Mouse (Mus musculus): ENCODE data around the gene Thoc5.
A peak's percentile ranks its signal among the peaks of the same experiment; 100 is the strongest.

Thoc5 gene

DNA sequence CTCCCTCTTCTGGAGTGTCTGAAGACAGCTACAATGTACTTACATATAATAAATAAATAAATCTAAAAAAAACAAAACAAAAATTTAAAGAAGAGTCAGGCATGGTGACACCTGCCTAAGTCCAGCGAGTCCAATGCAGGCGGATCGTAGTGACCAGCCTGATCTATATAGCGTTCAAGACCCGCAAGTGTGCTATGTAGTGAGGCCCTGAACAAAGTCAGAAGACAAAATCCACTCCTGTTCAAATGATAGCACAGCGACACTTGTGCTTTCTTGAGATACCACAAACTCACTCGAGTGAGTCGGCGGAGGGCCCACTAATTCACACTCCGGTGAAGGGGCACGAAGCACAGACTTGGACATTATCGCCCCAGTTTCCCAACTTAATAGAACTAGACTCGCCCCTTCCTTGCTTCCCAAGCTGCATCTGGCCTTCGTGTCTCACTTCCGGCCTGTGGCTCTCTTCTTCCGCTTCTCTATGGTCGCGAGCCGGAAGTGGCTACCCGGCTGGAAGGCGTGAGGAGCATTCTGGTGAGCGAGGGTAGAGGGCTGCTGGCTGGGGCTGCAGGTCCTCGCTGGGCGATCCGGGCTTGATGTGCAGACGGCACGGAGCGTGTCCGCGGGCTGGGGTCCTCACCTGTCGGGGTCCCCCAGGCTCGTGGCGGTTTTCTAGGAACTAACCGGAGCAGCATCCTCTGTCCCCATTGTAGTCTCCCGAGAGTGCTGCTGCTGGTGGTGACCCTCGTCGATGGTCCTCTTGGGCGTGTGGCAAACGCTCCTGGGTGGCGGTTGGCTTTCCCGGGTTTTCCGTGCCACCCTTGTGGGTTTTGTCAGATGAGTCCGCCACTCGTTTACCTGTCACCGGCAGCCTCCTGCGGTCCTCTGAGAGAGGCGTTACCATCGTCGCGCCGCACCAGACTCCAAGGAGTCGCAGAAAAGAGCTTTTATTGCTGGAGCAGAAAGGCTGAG lies at the start of gene Thoc5:
TSS of gene Thoc5 (plus strand) at position 473 of the 969 bp plus-strand sequence.
- DNase-seq = peak; percentile 94

DNA sequence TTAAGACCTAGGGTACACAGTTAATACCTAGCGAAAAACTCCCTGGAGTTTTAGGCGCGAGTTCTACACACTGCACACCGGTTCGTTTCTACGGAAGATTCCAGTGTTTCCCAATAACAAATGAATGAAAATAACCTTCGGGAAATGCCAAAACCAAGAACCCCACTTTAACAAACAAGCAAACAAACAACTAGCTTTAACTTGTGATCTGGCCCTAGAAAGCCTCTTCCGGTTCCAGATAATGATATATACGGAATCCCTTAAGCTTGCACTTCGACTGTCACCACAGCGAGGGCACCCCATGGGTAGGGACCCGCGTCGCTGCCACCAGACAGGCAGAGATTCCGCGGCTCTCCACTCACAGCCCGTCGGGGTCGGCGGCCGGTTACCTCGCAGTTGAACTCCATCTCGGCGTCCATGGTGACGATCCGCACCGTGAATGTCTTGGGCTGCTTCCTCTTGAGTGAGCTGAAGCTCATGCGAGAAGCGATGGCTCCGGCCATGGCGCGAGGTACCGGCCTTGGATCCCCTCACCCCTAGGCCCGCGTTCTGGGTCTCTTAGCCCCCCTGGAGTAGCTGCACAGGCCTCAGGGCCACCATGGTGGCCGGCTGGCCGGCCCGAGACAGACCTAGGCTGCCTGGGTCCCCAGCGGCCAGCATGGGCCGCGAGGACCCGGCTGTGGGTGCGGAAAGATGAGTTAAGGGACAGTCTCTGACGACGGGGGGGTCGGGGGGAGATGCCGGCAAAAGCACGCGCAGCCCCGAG lies 46.5 kb upstream of the Thoc5 start:
- DNase-seq = no peak

DNA sequence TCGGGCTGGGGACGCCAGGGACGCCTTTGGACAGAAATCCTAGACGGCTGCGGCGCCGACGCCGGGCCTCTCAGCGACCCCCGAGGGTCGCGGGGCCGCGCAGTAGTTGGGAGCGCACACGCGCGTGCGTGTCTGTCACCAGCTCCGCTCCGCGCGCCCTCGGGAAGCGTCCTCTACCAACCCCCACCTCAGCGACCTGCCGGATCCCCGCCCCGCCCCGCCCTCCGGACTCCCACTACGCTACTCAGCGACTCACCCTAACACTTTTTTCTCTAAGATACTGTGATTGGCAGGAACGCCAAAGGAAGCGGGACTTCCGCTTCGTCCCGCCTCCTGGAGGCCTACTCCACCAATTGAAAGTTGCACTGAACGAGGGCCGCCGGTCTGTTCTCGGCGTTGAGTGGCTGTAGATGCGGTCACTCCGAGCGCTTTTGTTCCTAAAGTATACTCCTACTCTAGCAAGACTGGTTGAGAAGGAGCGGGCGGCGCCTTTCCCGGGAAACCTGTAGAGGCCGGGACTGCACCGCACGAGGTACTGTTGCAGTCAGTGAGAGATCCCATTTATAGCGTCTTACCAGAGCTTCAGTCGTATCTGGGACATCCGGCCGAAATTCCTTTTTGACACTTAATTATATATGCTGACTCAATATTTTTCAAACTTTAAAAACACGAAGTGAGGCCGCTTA lies 45.7 kb upstream of the Thoc5 start, which contains the start of gene Nf2:
TSS of gene Nf2 (minus strand) at position 279 of the 686 bp plus-strand sequence.
- peak; percentile 100 for DNase-seq

DNA sequence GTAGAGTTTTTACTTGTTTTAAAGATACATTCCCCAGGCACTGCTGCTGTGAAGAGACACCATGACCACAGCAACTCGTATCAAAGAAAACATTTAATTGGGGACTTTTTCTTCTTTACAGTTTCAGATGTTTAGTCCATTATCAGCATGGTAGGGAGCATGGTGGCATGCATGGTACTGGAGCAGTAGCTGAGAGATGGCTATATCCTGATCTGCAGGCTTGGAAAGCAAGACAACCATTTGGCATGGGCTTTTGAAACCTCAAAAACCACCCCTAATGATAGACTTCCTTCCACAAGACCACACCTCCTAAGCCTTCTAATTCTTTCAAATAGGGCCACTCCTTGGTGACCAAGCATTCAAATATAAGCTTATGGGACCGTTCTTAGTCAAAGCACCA lies 44.7 kb upstream of the Thoc5 start:
- no peak for DNase-seq

DNA sequence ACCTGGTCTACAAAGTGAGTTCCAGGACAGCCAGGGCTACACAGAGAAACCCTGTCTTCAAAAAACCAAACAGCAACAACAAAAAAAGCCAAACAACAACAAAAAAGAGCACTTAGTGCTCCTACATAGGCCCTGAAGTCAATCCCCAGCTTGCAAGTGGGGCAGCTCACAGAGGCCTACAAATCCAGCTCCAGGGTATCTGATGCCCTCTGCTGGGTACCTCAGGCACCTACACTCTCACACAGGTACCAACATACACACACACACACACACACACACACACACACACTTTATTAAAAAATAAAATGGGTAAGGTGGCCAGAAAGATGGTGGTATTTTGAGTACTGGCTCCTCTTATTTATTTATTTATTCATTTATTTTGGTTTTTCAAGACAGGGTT lies 42.1 kb upstream of the Thoc5 start:
- DNase-seq = no peak

DNA sequence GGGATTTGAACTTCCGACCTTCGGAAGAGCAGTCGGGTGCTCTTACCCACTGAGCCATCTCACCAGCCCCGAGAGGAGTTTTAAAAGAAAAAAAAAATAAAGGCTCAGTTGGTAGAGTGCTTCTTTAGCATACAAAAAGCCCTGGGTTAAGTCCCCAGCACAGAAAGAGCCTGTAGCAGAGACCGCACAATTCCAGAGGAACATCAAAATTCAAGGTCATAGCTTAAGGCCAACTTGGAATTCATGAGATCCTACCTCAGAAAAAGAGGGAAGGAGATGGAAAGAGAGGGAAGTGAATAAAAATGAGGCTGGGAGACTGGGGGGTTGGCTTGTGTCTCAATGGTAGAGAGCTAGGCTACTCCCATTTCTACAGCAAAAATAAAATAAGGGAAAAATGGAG lies 40.9 kb upstream of the Thoc5 start:
- no peak for DNase-seq

DNA sequence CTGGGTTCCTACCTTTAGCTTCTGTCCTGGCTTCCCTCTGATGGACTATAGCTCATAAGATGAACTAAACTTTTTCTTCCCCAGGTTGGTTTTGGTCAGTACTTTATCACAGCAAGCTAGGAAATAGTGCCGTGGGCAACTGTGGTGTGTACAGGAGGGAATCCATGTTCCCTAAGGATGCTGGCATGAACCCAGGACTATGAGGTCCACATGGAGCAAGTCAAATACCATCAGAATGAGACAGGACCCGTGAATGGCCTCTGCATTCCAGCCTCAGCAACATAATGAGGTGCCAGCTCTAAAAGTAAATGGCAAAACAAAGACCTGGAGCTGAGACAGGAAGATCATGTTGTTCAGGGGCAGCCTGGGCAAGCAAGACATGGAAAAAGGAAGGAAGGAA lies 36.7 kb upstream of the Thoc5 start:
- no peak for DNase-seq

DNA sequence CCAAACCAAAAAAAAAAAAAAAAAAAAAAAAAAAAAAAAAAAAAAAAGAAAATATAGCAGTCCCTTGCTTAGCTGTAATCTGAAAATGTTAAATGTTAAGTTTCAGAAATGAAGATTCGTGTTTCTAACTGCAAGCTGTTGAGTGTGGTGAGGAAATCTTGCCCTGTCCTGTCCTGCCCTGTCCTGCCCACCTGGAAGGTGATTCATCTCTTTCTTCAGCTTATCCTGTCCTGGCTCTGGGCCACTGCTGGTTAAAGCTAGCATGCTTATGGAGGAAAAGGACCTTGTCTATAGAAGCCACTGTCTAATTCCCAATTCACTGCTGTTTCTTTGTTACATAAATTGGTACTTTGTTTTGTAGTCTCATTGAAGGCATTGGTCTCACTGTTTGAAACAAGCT lies 34.1 kb upstream of the Thoc5 start:
- no peak for DNase-seq

DNA sequence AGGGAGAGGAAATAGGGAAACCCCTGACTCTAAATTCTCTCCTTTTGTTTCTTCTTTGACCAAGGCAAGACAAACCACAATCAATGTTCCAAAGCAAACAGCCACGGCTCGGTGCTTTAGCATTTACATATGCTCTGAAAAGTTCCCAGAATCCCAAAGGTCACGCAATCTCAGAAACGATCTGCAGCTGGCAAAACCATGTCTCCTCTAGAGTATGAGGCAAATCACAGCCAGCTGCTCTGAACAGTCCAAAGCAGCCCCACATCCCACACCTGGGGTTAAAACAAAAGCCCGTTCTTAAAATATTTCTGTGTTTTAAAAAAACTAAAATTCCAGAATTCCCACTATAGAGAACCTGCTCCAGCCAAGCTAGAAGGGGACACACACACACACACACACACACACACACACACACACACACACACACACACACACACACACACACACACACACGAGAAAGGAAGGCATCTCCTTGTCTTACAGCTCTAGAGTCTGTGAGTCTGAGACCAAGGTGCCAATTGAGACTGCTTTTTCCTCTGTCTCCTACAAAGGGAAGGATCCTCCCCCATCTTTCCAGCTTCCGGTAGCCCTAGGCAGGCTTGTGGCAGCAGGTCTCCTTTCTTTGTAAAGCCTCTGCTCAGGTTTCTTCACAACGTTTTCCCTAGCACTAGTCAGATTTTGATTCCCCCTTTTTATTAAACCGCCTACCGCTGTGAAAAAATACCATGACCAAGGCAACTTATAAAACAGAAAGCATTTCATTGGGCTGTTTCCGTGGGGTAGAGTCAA lies 33.1 kb upstream of the Thoc5 start:
- DNase-seq = no peak

DNA sequence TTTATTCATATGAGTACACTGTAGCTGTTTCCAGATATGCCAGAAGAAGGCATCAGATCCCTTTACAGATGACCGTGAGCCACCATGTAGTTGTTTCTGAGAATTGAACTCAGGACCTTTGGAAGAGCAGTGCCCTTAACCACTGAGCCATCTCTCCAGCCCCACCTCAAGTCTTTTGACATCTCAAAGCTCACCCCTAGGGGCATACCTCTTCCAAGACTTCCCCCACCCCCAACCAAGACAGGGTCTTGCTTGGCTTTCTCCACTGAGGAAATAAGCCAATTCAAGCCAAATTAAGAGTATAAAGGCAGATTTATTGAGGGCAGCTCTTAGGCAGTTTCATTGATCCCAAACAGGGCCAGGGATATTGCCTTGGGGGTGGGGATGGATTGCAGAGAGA lies 32.4 kb upstream of the Thoc5 start:
- no peak for DNase-seq

DNA sequence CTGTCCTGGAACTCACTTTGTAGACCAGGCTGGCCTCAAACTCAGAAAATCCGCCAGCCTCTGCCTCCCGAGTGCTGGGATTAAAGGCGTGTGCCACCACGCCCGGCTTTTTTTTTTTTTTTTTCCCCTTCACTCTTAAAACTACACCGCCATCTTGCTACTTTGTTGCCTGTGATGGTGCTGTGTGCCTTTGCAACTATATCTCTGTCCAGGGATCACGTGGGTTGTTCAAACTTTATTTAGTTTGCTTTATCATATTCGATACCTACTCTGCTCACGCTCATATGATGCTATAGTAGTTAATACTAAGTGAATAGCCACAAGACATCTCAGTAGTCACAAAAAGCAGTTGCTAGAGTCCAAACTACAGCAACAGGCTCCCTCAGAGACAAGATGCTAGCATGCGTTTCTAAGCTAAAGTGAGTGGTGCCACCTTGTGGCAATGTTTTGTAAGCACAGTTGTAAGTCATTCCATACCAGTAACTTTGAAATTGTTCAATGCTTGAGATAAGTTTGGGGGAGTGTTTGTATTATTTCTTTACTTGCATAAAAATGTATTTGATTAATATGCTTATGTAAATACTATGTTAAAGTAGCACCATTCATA lies 29.4 kb upstream of the Thoc5 start:
- DNase-seq = peak; percentile 80

DNA sequence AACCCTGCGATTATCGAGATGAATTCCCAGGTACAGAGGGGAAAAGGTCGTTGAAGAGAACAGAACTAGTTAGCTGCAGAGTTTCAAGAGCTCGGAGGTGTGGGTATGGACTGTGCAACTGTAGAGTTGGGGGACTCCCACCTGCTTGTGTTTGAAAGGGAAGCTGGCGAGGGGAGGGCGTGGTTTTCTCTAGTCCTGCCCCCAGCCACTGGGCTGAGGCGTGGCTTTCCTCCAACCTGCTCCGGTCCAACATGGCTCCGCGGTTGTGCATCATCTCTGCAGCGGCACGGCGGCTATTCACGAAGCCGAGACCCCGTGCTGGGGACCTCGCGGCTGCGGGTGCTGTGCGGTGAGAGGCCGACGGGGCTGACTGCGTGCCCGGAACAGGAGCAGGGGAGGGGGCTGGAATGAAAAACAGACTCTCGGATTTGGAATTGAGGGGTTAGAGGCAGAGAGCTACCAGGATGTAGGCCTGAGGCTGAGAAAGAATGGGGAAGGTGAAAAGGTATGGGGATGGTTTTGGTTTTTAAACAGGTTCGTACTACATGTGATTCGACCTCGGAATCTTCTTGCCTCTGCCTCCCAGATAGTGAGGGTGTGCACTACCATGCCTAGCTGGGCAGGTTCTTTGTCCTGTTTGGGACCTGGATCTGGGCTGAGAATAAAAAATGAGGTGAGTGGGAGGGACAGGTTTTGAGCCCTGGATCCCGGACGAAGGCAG lies 21.2 kb upstream of the Thoc5 start, which contains the start of gene Nipsnap1:
TSS of gene Nipsnap1 (plus strand) at position 197 of the 721 bp plus-strand sequence.
- peak; percentile 90 for DNase-seq

DNA sequence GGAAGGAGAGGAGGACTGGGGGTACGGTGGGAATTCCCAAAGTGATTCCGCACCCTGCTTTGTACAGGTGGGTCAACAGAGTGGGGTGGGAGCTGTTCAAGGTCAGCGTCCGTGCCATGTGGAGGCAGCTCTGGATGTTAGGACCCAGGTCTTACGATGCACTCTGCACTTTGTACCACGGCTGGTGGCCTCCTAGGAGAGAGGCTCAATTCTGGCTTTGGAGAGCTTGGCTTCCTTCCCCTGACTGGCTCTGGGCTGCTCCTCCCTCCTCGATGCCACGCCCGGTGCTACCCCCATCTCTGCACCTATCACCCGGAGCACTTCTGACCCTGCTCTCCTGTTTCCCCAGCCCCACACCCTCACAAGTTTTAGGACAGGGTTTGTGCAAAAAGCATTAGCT lies 20.6 kb upstream of the Thoc5 start:
- peak; percentile 11 for DNase-seq

DNA sequence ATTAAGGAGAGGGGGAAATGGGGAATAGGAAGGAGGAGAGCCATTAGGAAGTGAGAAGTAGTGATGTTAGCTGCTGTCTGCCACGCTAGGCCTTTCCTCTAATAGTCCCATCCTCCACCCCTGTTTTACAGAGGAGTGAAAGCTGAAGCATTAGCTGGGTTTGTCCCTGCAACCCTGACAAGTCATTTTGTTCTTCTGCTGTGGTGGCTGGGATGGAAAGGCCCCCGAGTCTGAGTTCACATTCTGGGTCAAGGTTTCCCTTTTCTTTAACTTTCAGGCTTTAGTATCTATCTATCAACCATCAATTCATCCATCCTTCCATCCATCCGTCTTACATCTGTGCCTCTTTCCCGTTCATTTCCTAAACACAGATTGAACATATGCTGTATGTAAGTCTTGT lies 14.0 kb upstream of the Thoc5 start:
- DNase-seq = no peak

DNA sequence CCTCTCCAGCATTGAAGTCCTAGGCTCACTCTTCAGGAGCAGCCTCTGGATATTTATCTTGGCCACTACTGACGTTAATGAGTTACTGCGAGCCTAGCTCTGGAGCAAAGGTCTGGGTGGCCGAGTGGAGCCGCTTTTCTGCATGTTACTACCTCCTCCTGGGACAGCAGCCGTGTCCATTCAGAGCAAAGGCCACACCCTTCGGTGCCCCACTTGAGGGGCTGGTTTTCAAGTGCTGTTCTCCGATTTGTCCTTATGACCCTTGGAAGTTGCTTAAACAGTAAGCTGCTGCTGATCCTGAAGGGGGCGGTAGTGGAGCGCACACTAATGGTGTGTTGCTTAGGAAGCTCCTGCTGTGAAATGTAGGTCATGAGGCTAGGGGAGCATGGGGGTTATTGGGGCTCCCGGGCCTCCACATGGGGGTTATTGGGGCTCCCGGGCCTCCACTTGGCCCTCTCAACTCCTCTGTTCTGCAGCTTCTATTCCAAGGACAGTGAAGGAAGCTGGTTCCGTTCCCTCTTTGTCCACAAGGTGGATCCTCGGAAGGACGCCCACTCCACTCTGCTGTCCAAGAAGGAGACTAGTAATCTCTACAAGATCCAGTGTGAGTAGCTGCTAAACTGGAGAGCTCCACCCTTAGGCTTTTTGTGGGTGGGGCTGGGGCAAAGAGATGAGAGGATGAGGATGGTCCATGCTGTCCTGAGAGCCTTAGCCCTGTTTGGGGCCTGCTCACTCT lies 12.1 kb upstream of the Thoc5 start:
- DNase-seq = peak; percentile 66

DNA sequence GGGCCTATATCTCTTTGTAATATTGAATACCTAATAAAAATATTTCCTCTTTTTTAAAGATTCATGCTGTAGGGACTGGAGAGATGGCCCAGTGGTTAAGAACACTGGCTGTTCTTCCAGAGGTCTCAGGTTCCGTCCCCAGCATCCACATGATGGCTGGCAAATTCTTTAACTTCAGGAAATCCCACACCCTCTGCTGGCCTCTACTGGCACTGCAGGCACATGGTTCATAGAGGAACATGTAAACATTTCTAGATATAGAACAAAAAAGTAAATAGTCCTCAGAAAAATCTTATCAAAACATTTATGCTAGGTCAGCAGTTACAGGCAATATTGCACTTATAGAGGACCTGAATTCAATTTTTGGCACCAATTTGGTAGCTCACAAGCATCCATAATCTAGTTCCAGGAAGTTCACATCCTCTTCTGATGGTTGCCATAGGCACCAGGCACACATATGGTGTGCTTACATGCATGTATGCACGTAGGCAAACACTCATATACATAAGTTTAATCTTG lies 9.7 kb upstream of the Thoc5 start:
- peak; percentile 61 for DNase-seq

DNA sequence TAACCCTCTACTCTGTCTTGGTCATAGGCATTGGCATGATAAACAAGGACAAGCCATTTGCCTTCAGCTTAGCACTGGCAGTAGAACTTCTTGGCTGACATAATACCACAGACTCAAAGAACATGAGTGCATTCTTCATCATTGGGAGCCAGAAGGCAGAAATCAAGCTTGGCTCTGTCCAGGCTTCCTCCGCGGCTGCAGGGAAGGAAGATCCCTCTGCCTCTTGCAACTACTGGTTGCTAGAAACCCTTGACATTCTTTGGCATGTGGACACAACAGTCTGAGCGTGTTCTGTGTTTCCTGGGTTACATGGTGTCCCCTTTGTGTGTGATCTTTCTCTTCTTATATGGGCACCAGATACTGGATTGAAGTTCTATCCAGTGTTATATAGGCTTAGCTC lies 8.1 kb upstream of the Thoc5 start:
- no peak for DNase-seq

DNA sequence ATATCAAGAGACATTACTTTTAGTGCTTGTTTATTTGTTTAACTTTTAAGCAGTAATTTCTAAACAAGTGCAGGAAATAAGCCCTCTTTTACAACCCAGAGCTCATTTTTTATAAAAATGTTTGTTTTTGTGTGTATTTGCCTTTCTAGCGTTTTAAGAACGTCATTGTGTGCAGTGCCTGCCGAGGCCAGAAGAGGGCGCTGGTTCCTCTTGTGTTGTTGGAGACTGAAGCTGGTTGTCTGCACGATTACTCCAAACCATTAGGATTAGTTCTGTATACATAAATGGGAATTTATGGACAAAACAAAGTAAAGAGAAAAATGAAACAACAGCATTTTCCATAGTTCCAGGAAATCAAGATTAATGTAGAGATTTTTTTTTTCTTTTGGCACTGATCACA lies 5.3 kb downstream of the Thoc5 start:
- DNase-seq = peak; percentile 38

DNA sequence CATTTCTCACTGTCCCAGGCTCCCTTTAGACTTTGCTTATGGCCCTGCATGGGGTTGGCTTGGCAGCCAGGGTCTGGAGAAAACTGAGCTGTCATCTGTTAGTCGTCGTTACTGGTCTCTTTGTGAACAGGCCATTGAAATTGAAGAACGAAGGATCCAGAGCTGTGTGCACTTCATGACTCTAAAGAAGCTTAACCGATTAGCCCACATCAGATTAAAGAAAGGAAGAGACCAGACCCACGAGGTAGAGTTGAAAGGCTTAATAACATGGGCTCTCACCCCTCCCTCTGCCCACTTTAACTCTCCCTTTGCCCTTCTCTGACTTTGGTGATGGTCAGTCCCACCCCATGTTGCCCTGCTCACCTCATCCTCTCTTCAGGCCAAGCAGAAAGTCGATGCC lies 6.8 kb downstream of the Thoc5 start:
- DNase-seq = peak; percentile 60

DNA sequence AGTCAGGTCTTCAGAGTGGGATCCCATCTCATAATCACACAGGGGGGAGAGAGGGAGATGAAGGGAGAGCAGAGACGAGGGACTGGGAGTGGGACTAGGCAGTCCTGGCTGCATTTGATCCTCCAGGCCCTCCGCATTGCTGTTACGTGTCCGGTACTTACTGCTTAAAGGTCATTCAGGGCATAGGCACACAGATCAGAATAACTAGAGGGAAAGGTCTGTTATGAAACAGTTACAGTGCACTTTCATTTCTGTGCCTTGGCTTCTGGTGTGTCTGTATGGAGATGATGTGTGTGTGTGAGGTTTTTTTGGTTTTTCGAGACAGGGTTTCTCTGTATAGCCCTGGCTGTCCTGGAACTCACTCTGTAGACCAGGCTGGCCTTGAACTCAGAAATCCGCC lies 11.1 kb downstream of the Thoc5 start:
- no peak for DNase-seq

All from retina, postnatal 1 day (tissue).